Mouse (Mus musculus): Measurements from ENCODE around the gene Olfr1051. TPM values are rescaled to one million over a fixed set of nuclear protein-coding genes. Genes with fewer than 3 reads are reported as not detected.
"Not testable (repeated sequence)": the region's sequence is repeated elsewhere in the genome, so short reads cannot be mapped to it uniquely, and the experiment has no call there.

Olfr1051 gene
- not detected for total RNA-seq (2022)

- not testable (repeated sequence) for DNase-seq (ENCODE audit: low spot score)
These were observed at the start of gene Olfr1051 for GRCm38 (mm10) chr2:86278988-86279387. Gene Olfr1051 (minus strand): TSS chr2:86279088.

- no peak for DNase-seq (ENCODE audit: low spot score)
These were observed 36.3 kb upstream of the Olfr1051 start, which contains the start of gene Olfr1053 for GRCm38 (mm10) chr2:86315184-86315583. Gene Olfr1053 (minus strand): TSS chr2:86315284.

GRCm38 (mm10) chr2:86292155-86292554 is 13.3 kb upstream of the Olfr1051 start, which contains the start of gene Olfr1052:
Gene Olfr1052 (plus strand): TSS chr2:86292455.
- DNase-seq (ENCODE audit: low spot score) = no peak

GRCm38 (mm10) chr2:86258228-86258627 is 20.7 kb downstream of the Olfr1051 start, which contains the start of gene Olfr1049:
Gene Olfr1049 (minus strand): TSS chr2:86258328.
- not testable (repeated sequence) for DNase-seq (ENCODE audit: low spot score)

- DNase-seq (ENCODE audit: low spot score) = no peak
These were observed 38.7 kb downstream of the Olfr1051 start, which contains the start of gene Olfr1048 for GRCm38 (mm10) chr2:86240189-86240588. Gene Olfr1048 (minus strand): TSS chr2:86240289.

GRCm38 (mm10) chr2:86231301-86231700 is 47.6 kb downstream of the Olfr1051 start, which contains the start of gene Olfr1047:
Gene Olfr1047 (minus strand): TSS chr2:86231401.
- DNase-seq (ENCODE audit: low spot score) = no peak

Other genes starting within 250 kb of the Olfr1051 start
- under 1 TPM; 0.19 to 0.28 (median 0.24) TPM for gene Olfr1034, start 233.2 kb downstream of the Olfr1051 start, total RNA-seq (2022)
- not detected for gene Olfr1036, start 205.1 kb downstream of the Olfr1051 start, total RNA-seq (2022)
- gene Olfr1037, start 191.7 kb downstream of the Olfr1051 start, total RNA-seq (2022) = not detected
- not detected for gene Olfr1039, start 143.2 kb downstream of the Olfr1051 start, total RNA-seq (2022)
- gene Olfr1040, start 132.4 kb downstream of the Olfr1051 start, total RNA-seq (2022) = not detected
- gene Olfr1042, start 117.2 kb downstream of the Olfr1051 start, total RNA-seq (2022) = not detected
- gene Olfr1043, start 111.6 kb downstream of the Olfr1051 start, total RNA-seq (2022) = not detected
- not detected for gene Olfr1044, start 101.3 kb downstream of the Olfr1051 start, total RNA-seq (2022)
- not detected for gene Olfr52, start 93.4 kb downstream of the Olfr1051 start, total RNA-seq (2022)
- gene Olfr1045, start 76.1 kb downstream of the Olfr1051 start, total RNA-seq (2022) = not detected
- not detected for gene Olfr1046, start 59.8 kb downstream of the Olfr1051 start, total RNA-seq (2022)
- not detected for gene Olfr1047, start 47.7 kb downstream of the Olfr1051 start, total RNA-seq (2022)
- gene Olfr1048, start 38.8 kb downstream of the Olfr1051 start, total RNA-seq (2022) = not detected
- gene Olfr1049, start 20.8 kb downstream of the Olfr1051 start, total RNA-seq (2022) = not detected
- not detected for gene Olfr1052, start 13.4 kb upstream of the Olfr1051 start, total RNA-seq (2022)
- gene Olfr1053, start 36.2 kb upstream of the Olfr1051 start, total RNA-seq (2022) = not detected
- gene Olfr1054, start 56.3 kb upstream of the Olfr1051 start, total RNA-seq (2022) = not detected
- not detected for gene Olfr1055, start 71.2 kb upstream of the Olfr1051 start, total RNA-seq (2022)
- not detected for gene Olfr1056, start 83.4 kb upstream of the Olfr1051 start, total RNA-seq (2022)
- gene Olfr1057, start 99.3 kb upstream of the Olfr1051 start, total RNA-seq (2022) = not detected
- not detected for gene Olfr1058, start 109.5 kb upstream of the Olfr1051 start, total RNA-seq (2022)
- gene Olfr1061, start 135.0 kb upstream of the Olfr1051 start, total RNA-seq (2022) = not detected
- gene Olfr1062, start 147.7 kb upstream of the Olfr1051 start, total RNA-seq (2022) = not detected
- gene Olfr1065, start 171.5 kb upstream of the Olfr1051 start, total RNA-seq (2022) = not detected
- not detected for gene Olfr1066, start 177.2 kb upstream of the Olfr1051 start, total RNA-seq (2022)
- not detected for gene Olfr228, start 208.3 kb upstream of the Olfr1051 start, total RNA-seq (2022)
- gene Olfr1076, start 229.4 kb upstream of the Olfr1051 start, total RNA-seq (2022) = not detected